Mouse (Mus musculus) ES-E14 (cell line): ENCODE data around the gene Bod1. TPM values are rescaled to one million over a fixed set of nuclear protein-coding genes. Genes with fewer than 3 reads are reported as not detected.

Experiments used
- DNase-seq: peaks from one replicate; pipeline ENCODE4 v3.0.0-alpha.2; 2013; ENCODE audit warnings: low read depth, low spot score
- H3K27ac ChIP-seq: 2 replicates; pipeline ENCODE4 v1.5.1; 2012; ENCODE audit warnings: low read depth, mild to moderate bottlenecking, low read length, moderate library complexity, mixed read lengths; ENCODE audit not compliant: poor library complexity, insufficient read depth, severe bottlenecking
- H3K36me3 ChIP-seq: 2 replicates; pipeline ENCODE4 v1.6.1; 2012; ENCODE audit warnings: mild to moderate bottlenecking, low read length, moderate library complexity, mixed read lengths; ENCODE audit not compliant: control insufficient read depth, poor library complexity, insufficient read depth, severe bottlenecking
- H3K4me1 ChIP-seq, 2 experiments: fragments of 150-350 bp in 1 of 2; sonication (generic) in 1 of 2; 2 replicates each; pipeline ENCODE4 v1.6.1; 2012; ENCODE audit warnings: low read length in 2 of 2, mild to moderate bottlenecking in 1 of 2, mixed read lengths in 1 of 2; ENCODE audit not compliant: control insufficient read depth in 2 of 2, insufficient read depth in 2 of 2, poor library complexity in 1 of 2
- H3K4me3 ChIP-seq, 2 experiments: fragments of 150-350 bp in 1 of 2; sonication (generic) in 1 of 2; 2 replicates each; pipeline ENCODE4 v1.5.1; 2012; ENCODE audit warnings: low read length in 2 of 2, low read depth in 1 of 2, mild to moderate bottlenecking in 1 of 2, mixed read lengths in 1 of 2; ENCODE audit not compliant: insufficient read depth in 1 of 2, poor library complexity in 1 of 2, severe bottlenecking in 1 of 2
- H3K9ac ChIP-seq: 2 replicates; pipeline ENCODE4 v1.6.1; 2012; ENCODE audit warnings: low read depth, mild to moderate bottlenecking, low read length, mixed read lengths; ENCODE audit not compliant: poor library complexity, insufficient read depth, severe bottlenecking
- H3K9me3 ChIP-seq: fragments of 150-350 bp; sonication (generic); 2 replicates; pipeline ENCODE4 v1.6.1; 2012; ENCODE audit warnings: low read depth, mild to moderate bottlenecking, low read length; ENCODE audit not compliant: control insufficient read depth, insufficient read depth
- CHD2 ChIP-seq: IDR thresholded peaks from 2 replicates; pipeline ENCODE4 v1.6.1; 2014; ENCODE audit warnings: mild to moderate bottlenecking, low read depth, low read length, inconsistent platforms
- HCFC1 ChIP-seq: IDR thresholded peaks from 2 replicates; pipeline ENCODE4 v1.6.1; 2012; ENCODE audit warnings: low read length, inconsistent platforms, borderline replicate concordance; ENCODE audit not compliant: insufficient read depth
- MAFK ChIP-seq: IDR thresholded peaks from 2 replicates; pipeline ENCODE4 v1.6.1; 2014; ENCODE audit warnings: mild to moderate bottlenecking, low read depth, low read length, inconsistent platforms; ENCODE audit not compliant: insufficient read depth
- ZC3H11A ChIP-seq: IDR thresholded peaks from 2 replicates; pipeline ENCODE4 v1.6.1; 2012; ENCODE audit warnings: low read depth, mild to moderate bottlenecking, inconsistent platforms, low read length, borderline replicate concordance
- ZNF384 ChIP-seq: IDR thresholded peaks from 2 replicates; pipeline ENCODE4 v1.6.1; 2012; ENCODE audit warnings: low read depth, low read length, inconsistent platforms
- in situ Hi-C, 2 experiments: fragments of 600-800 bp; cut with MboI; formaldehyde crosslinking; loops; one replicate each; pipeline ENCODE4 v1.15.1; 2025; ENCODE audit warnings: low sequenced_read_pairs in 2 of 2, inconsistent platforms in 1 of 2; ENCODE audit not compliant: unreplicated experiment in 2 of 2
- total RNA-seq: library from RNA; depleted of rRNA; stranded (reverse); fragments of 300-350 nt; gene quantifications from 2 replicates; pipeline ENCODE4 v1.2.3, GENCODE M21; 2012

The Bod1 gene
- total RNA-seq, 1 experiment: 72.3 TPM

DNA sequence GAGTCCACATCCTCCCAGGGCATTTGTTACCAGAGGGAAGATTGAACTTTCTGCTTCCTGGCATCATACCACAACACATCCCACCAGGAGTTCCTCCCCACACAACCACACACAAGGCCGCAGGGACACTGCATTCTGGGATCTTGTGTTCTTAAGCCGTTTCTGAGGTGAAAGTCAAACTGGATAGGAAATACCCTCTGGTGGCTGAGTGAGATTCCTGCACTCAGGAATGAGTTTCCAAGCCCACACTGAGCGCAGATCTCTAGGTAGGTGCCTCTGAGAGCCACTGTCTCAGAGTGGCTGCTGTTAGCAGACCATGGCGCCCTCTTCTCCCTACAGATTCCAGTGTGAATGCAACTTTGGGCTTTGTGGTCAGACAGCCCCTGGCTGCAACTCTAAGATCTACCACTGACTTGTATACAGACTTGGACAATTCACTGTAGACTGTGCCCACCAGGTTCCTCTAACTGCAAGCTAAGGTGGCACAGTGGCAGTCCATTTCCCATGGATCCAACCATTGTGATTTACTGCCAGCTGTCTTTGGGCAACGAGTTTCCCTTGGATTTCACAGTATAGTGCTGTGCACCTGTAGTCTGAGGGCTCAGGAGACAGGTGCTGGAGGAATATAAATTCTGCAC lies 14.4 kb downstream of the Bod1 start:
- no peaks in the 10 kb centered on the region for H3K4me1 ChIP-seq
- H3K9ac ChIP-seq: no peak overlapping the region
- no peak for DNase-seq
- H3K9me3 ChIP-seq: no peaks in the 10 kb centered on the region
- no peak for TF ChIP-seq ZC3H11A
- no peak for TF ChIP-seq CHD2
- no peak for TF ChIP-seq MAFK
- TF ChIP-seq ZNF384: no peak
- TF ChIP-seq HCFC1: no peak
- no peaks in the 10 kb centered on the region for H3K36me3 ChIP-seq
- no peak overlapping the region for H3K4me3 ChIP-seq
- H3K27ac ChIP-seq: no peak overlapping the region
- in situ Hi-C loops: no loop called here

DNA sequence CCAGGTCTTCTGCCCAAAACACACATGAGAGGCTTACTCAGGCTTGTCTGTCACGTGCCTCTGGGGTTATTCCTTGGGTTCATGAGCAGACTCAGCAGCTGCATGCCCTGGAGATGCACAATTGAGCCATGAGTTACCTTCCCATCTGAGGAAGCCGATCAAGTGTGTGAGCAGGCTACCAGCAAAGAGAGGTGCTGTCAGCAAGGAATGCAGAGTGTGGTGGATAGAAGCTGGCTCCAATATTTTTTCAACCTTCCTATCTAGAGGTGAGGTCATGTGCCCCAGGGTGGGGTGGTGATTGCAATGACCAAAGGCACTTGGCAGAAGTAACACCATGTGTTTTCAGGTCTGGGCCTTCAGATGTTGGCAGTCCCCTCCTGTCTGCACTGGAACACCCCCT lies 22.2 kb downstream of the Bod1 start:
- no peak overlapping the region for H3K9ac ChIP-seq
- H3K27ac ChIP-seq: no peak overlapping the region
- in situ Hi-C loops: no loop called here
- TF ChIP-seq CHD2 (no peak), ZNF384 (no peak), HCFC1 (no peak), ZC3H11A (no peak), MAFK (no peak)
- H3K4me1 ChIP-seq: no peaks in the 10 kb centered on the region
- DNase-seq: no peak
- no peaks in the 10 kb centered on the region for H3K36me3 ChIP-seq
- H3K4me3 ChIP-seq: no peak overlapping the region
- H3K9me3 ChIP-seq: no peaks in the 10 kb centered on the region

- Histone ChIP-seq H3K9me3 (no peaks in the 10 kb centered on the region), H3K4me3 (no peak overlapping the region), H3K4me1 (no peaks in the 10 kb centered on the region), H3K36me3 (no peaks in the 10 kb centered on the region), H3K27ac (no peak overlapping the region), H3K9ac (no peak overlapping the region)
- DNase-seq: no peak
- TF ChIP-seq CHD2 (no peak), MAFK (no peak), HCFC1 (no peak), ZNF384 (no peak), ZC3H11A (no peak)
- in situ Hi-C loops: no loop called here
Observed at GRCm38 (mm10) chr11:31647268-31647667, 24.4 kb downstream of the Bod1 start.

GRCm38 (mm10) chr11:31646571-31646970 lies 25.1 kb downstream of the Bod1 start:
- in situ Hi-C loops: no loop called here
- no peaks in the 10 kb centered on the region for H3K4me1 ChIP-seq
- H3K9ac ChIP-seq: no peak overlapping the region
- no peak for DNase-seq
- TF ChIP-seq CHD2 (no peak), MAFK (no peak), ZNF384 (no peak), ZC3H11A (no peak), HCFC1 (no peak)
- H3K27ac ChIP-seq: no peak overlapping the region
- H3K36me3 ChIP-seq: no peaks in the 10 kb centered on the region
- no peaks in the 10 kb centered on the region for H3K9me3 ChIP-seq
- no peak overlapping the region for H3K4me3 ChIP-seq

GRCm38 (mm10) chr11:31643120-31643519 lies 28.6 kb downstream of the Bod1 start:
- in situ Hi-C loops: no loop called here
- no peaks in the 10 kb centered on the region for H3K9me3 ChIP-seq
- H3K4me1 ChIP-seq: no peaks in the 10 kb centered on the region
- TF ChIP-seq HCFC1 (no peak), MAFK (no peak), ZNF384 (no peak), ZC3H11A (no peak)
- no peak overlapping the region for H3K9ac ChIP-seq
- no peaks in the 10 kb centered on the region for H3K36me3 ChIP-seq
- H3K4me3 ChIP-seq: no peak overlapping the region
- DNase-seq: no peak
- H3K27ac ChIP-seq: no peak overlapping the region
